Mouse (Mus musculus) MEL (cell line): ENCODE measurements around the gene Tank. TPM values are rescaled to one million over a fixed set of nuclear protein-coding genes. Genes with fewer than 3 reads are reported as not detected.

Experiments used
- DNase-seq: peaks from one replicate; pipeline ENCODE4 v3.0.0; 2011; ENCODE audit warnings: low read depth, low spot score
- H3K27ac ChIP-seq: 2 replicates; pipeline ENCODE4 v1.5.1; 2012; ENCODE audit warnings: low read depth, mild to moderate bottlenecking, control low read depth, low read length, moderate library complexity; ENCODE audit not compliant: control insufficient read depth
- H3K27me3 ChIP-seq, 2 experiments: fragments of 150-350 bp in 1 of 2; sonication (generic) in 1 of 2; 2 replicates each; pipeline ENCODE4 v1.6.1; 2012; ENCODE audit warnings: low read length in 2 of 2, mild to moderate bottlenecking in 2 of 2, improper control_type of control experiment in 1 of 2, moderate library complexity in 1 of 2; ENCODE audit not compliant: insufficient read depth in 2 of 2, control insufficient read depth in 1 of 2
- H3K36me3 ChIP-seq, 2 experiments: 2 replicates each; pipeline ENCODE4 v1.6.1; 2012 to 2014; ENCODE audit warnings: low read length in 2 of 2, improper control_type of control experiment in 1 of 2, inconsistent platforms in 1 of 2, mild to moderate bottlenecking in 1 of 2; ENCODE audit not compliant: insufficient read depth in 2 of 2, control insufficient read depth in 1 of 2
- H3K4me1 ChIP-seq, 2 experiments: fragments of 150-350 bp in 1 of 2; sonication (generic) in 1 of 2; 2 replicates each; pipeline ENCODE4 v1.6.1; 2012; ENCODE audit warnings: low read length in 2 of 2, improper control_type of control experiment in 1 of 2, mild to moderate bottlenecking in 1 of 2; ENCODE audit not compliant: insufficient read depth in 2 of 2, control insufficient read depth in 1 of 2
- H3K4me3 ChIP-seq, 2 experiments: fragments of 150-350 bp in 1 of 2; sonication (generic) in 1 of 2; 2 replicates each; pipeline ENCODE4 v1.5.1; 2012; ENCODE audit warnings: low read depth in 2 of 2, low read length in 2 of 2, mild to moderate bottlenecking in 2 of 2, moderate library complexity in 2 of 2, control low read depth in 1 of 2, improper control_type of control experiment in 1 of 2; ENCODE audit not compliant: control insufficient read depth in 1 of 2, insufficient read depth in 1 of 2
- H3K79me2 ChIP-seq: 2 replicates; pipeline ENCODE4 v1.6.1; 2012; ENCODE audit warnings: mild to moderate bottlenecking, low read length, moderate library complexity; ENCODE audit not compliant: control insufficient read depth, poor library complexity, insufficient read depth
- H3K9ac ChIP-seq: 2 replicates; pipeline ENCODE4 v1.6.1; 2012; ENCODE audit warnings: low read depth, mild to moderate bottlenecking, control low read depth, low read length, moderate library complexity; ENCODE audit not compliant: control insufficient read depth, poor library complexity, severe bottlenecking
- H3K9me3 ChIP-seq: fragments of 150-350 bp; sonication (generic); replicated peaks from 2 replicates; pipeline ENCODE4 v1.6.1; 2012; ENCODE audit warnings: mild to moderate bottlenecking, low read length, improper control_type of control experiment, moderate library complexity; ENCODE audit not compliant: insufficient read depth
- BHLHE40 ChIP-seq: IDR thresholded peaks from 2 replicates; pipeline ENCODE4 v1.6.1; 2012; ENCODE audit warnings: low read depth, mild to moderate bottlenecking, inconsistent platforms, low read length, improper control_type of control experiment, borderline replicate concordance
- CHD2 ChIP-seq: IDR thresholded peaks from 2 replicates; pipeline ENCODE4 v1.6.1; 2011; ENCODE audit warnings: low read length, improper control_type of control experiment
- CTCF ChIP-seq, 3 experiments: IDR thresholded peaks in 2 of 3; conservative IDR thresholded peaks in 1 of 3; 2 replicates each; pipeline ENCODE4 v1.5.1; 2011 to 2012; ENCODE audit warnings: low read length in 3 of 3, low read depth in 2 of 3, mild to moderate bottlenecking in 2 of 3, improper control_type of control experiment in 1 of 3, inconsistent platforms in 1 of 3, mixed read lengths in 1 of 3, moderate library complexity in 1 of 3; ENCODE audit not compliant: control insufficient read depth in 1 of 3, insufficient read depth in 1 of 3, poor library complexity in 1 of 3, severe bottlenecking in 1 of 3
- ELF1 ChIP-seq: IDR thresholded peaks from 2 replicates; pipeline ENCODE4 v1.6.1; 2014; ENCODE audit warnings: low read depth, mild to moderate bottlenecking, inconsistent platforms, low read length, improper control_type of control experiment, moderate library complexity
- EP300 ChIP-seq, 2 experiments: IDR thresholded peaks; 2 replicates each; pipeline ENCODE4 v1.6.1; 2011; ENCODE audit warnings: improper control_type of control experiment in 2 of 2, low read length in 2 of 2, low read depth in 1 of 2, mild to moderate bottlenecking in 1 of 2
- ETS1 ChIP-seq: IDR thresholded peaks from 2 replicates; pipeline ENCODE4 v1.6.1; 2012; ENCODE audit warnings: low read depth, mild to moderate bottlenecking, inconsistent platforms, low read length, improper control_type of control experiment, moderate library complexity
- GABPA ChIP-seq: IDR thresholded peaks from 2 replicates; pipeline ENCODE4 v1.6.1; 2012; ENCODE audit warnings: low read depth, mild to moderate bottlenecking, inconsistent platforms, low read length, improper control_type of control experiment, moderate library complexity
- GATA1 ChIP-seq: IDR thresholded peaks from 2 replicates; pipeline ENCODE4 v1.6.1; 2011; ENCODE audit warnings: low read depth, low read length, improper control_type of control experiment
- MAX ChIP-seq: IDR thresholded peaks from 2 replicates; pipeline ENCODE4 v1.6.1; 2011; ENCODE audit warnings: low read length, improper control_type of control experiment
- MAZ ChIP-seq: IDR thresholded peaks from 2 replicates; pipeline ENCODE4 v1.6.1; 2012; ENCODE audit warnings: low read depth, mild to moderate bottlenecking, inconsistent platforms, low read length, improper control_type of control experiment
- MEF2A ChIP-seq: IDR thresholded peaks from 2 replicates; pipeline ENCODE4 v1.6.1; 2014; ENCODE audit warnings: low read depth, mild to moderate bottlenecking, inconsistent platforms, low read length, improper control_type of control experiment; ENCODE audit not compliant: poor library complexity, insufficient replicate concordance, severe bottlenecking; ENCODE audit errors: extremely low read depth
- NELFE ChIP-seq: IDR thresholded peaks from 2 replicates; pipeline ENCODE4 v1.6.1; 2011; ENCODE audit warnings: low read depth, low read length, improper control_type of control experiment
- POLR2A ChIP-seq, 2 experiments: IDR thresholded peaks; 2 replicates each; pipeline ENCODE4 v1.6.1; 2011 to 2012; ENCODE audit warnings: low read length in 2 of 2, mild to moderate bottlenecking in 2 of 2, control low read depth in 1 of 2, improper control_type of control experiment in 1 of 2, low read depth in 1 of 2, moderate library complexity in 1 of 2; ENCODE audit not compliant: control insufficient read depth in 1 of 2, insufficient read depth in 1 of 2, poor library complexity in 1 of 2
- RAD21 ChIP-seq: IDR thresholded peaks from 2 replicates; pipeline ENCODE4 v1.6.1; 2011; ENCODE audit warnings: mild to moderate bottlenecking, low read depth, low read length, improper control_type of control experiment
- RCOR1 ChIP-seq: IDR thresholded peaks from 2 replicates; pipeline ENCODE4 v1.6.1; 2012; ENCODE audit warnings: low read depth, mild to moderate bottlenecking, inconsistent platforms, low read length, improper control_type of control experiment
- SIN3A ChIP-seq: IDR thresholded peaks from 2 replicates; pipeline ENCODE4 v1.6.1; 2012; ENCODE audit warnings: low read length, improper control_type of control experiment, inconsistent platforms
- TAL1 ChIP-seq: IDR thresholded peaks from 2 replicates; pipeline ENCODE4 v1.6.1; 2012; ENCODE audit warnings: mild to moderate bottlenecking, inconsistent platforms, low read length, moderate library complexity, mixed read lengths
- UBTF ChIP-seq: IDR thresholded peaks from 2 replicates; pipeline ENCODE4 v1.6.1; 2012; ENCODE audit warnings: low read depth, mild to moderate bottlenecking, inconsistent platforms, low read length, improper control_type of control experiment, moderate library complexity, borderline replicate concordance; ENCODE audit not compliant: insufficient read depth
- USF1 ChIP-seq: IDR thresholded peaks from 2 replicates; pipeline ENCODE4 v1.6.1; 2014; ENCODE audit warnings: low read depth, mild to moderate bottlenecking, inconsistent platforms, low read length, improper control_type of control experiment, moderate library complexity
- USF2 ChIP-seq, 2 experiments: IDR thresholded peaks; 2 replicates each; pipeline ENCODE4 v1.6.1; 2011 to 2012; ENCODE audit warnings: improper control_type of control experiment in 2 of 2, low read length in 2 of 2, borderline replicate concordance in 1 of 2, inconsistent platforms in 1 of 2, low read depth in 1 of 2, mild to moderate bottlenecking in 1 of 2; ENCODE audit not compliant: insufficient read depth in 1 of 2
- ZKSCAN1 ChIP-seq: IDR thresholded peaks from 2 replicates; pipeline ENCODE4 v1.6.1; 2012; ENCODE audit warnings: low read depth, mild to moderate bottlenecking, inconsistent platforms, low read length, improper control_type of control experiment, moderate library complexity
- ZNF384 ChIP-seq: IDR thresholded peaks from 2 replicates; pipeline ENCODE4 v1.6.1; 2012; ENCODE audit warnings: low read depth, mild to moderate bottlenecking, inconsistent platforms, low read length, improper control_type of control experiment
- polyA plus RNA-seq, 2 experiments: library from polyadenylated mRNA; stranded (reverse) in 1 of 2; unstranded in 1 of 2; fragments of >175 nt in 1 of 2; fragments of >200 nt in 1 of 2; gene quantifications; 2 replicates each; pipeline versions ENCODE4 v1.2.1 to v1.2.4; 2012; ENCODE audit warnings: low replicate concordance in 2 of 2, low read depth in 1 of 2; ENCODE audit not compliant: insufficient read length in 2 of 2, insufficient read depth in 1 of 2, missing spikeins in 1 of 2
- total RNA-seq: library from RNA; depleted of rRNA; stranded (reverse); fragments of 300-350 nt; gene quantifications from 2 replicates; pipeline ENCODE4 v1.2.3, GENCODE M21; 2012

Gene Tank
- total and polyA plus RNA-seq, 3 experiments, result 27.0 to 96.7 (median 27.4) TPM

DNA sequence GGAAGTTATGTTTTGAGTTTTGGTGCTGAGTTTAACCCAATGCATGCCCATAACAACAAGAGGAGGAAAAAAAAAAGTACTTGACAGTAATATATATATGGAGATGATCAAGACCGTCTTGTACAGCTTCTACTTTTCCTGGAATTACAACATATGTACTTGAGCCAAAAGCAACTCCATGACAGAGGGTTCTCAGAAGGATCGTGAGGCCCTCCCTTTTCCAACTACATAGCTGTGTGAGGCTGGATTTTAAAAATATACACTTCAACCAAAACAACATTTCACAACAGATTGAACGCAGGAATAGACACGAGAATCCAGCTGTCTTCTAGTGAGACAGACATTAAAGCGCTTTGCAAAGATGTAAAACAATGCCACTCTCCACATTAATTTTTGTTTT lies 26.7 kb upstream of the Tank start:
- TF ChIP-seq USF2 (IDR thresholded peaks at IDR 0.05; ENCODE audit: borderline replicate concordance in 1 of 2, insufficient read depth in 1 of 2, low read depth in 1 of 2, low read length in 2 of 2) (no peak), GATA1 (no peak), ZNF384 (no peak)
- TF ChIP-seq, all 39 proteins: peak for 0
- no peaks in the 10 kb centered on the region; a peak in 1 of 4 replicates for H3K27me3 ChIP-seq
- H3K79me2 ChIP-seq, result no peaks in the 10 kb centered on the region
- DNase-seq, result no peak
- H3K4me1 ChIP-seq, result no peaks in the 10 kb centered on the region
- no peak overlapping the region for H3K4me3 ChIP-seq
- H3K9me3 ChIP-seq, result no peaks in the 10 kb centered on the region
- H3K9ac ChIP-seq, result no peak overlapping the region
- no peak overlapping the region for H3K27ac ChIP-seq
- H3K36me3 ChIP-seq, result no peaks in the 10 kb centered on the region

DNA sequence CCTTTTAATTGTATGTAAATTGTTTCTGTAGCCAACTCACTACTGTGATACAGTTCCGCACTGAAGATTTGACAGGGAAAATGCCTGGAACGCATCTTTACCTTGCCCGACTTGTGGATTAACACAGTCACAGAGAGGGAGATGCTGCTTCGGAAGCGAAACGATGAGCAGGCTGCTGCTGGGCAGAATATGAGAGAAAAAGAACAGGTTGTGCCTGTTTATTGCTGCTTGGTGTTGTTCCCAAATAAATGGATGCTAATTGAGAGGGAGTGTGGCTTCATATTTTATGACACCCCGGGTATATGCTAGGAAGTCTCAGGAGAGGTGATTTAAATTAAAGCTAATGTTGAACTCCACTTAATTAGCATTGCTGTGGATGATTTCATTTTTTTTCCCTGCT lies 23.0 kb upstream of the Tank start:
- H3K36me3 ChIP-seq, result no peaks in the 10 kb centered on the region
- H3K4me3 ChIP-seq, result no peak overlapping the region
- TF ChIP-seq RAD21 (no peak), NELFE (no peak)
- H3K27ac ChIP-seq, result no peak overlapping the region
- H3K79me2 ChIP-seq, result no peaks in the 10 kb centered on the region
- no peak for DNase-seq
- H3K9me3 ChIP-seq, result no peaks in the 10 kb centered on the region
- H3K27me3 ChIP-seq, result no peaks in the 10 kb centered on the region; a peak in 1 of 4 replicates
- H3K9ac ChIP-seq, result no peak overlapping the region
- H3K4me1 ChIP-seq, result no peaks in the 10 kb centered on the region

DNA sequence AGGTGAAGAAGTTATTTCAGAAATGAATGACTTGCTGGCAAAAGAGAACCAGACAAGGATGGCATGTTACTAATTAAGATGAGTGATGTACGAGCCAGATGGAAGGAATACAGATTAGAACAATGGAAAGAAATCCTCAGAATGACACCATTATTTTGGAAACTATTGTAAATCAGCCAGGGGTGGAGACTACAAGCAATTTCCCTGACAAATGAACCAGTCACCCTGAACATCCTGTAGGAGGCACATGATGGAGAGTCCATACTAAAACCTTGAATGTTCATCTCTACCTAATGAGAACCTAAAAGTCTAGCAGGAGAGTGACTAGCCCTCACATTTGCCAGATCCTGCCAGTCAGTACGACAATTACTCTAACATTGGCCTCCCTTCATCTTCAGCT lies 22.6 kb upstream of the Tank start:
- TF ChIP-seq GABPA (no peak), EP300 (IDR thresholded peaks at IDR 0.05; ENCODE audit: low read depth in 1 of 2, low read length in 2 of 2) (no peak), MAX (no peak), RCOR1 (no peak), TAL1 (no peak), NELFE (no peak), ZKSCAN1 (no peak), USF1 (no peak), SIN3A (no peak), ELF1 (no peak), BHLHE40 (no peak), GATA1 (no peak), CTCF (IDR thresholded peaks at IDR 0.05 in 2 of 3, conservative IDR thresholded peaks at IDR 0.05 in 1 of 3; ENCODE audit: control insufficient read depth in 1 of 3, insufficient read depth in 1 of 3, low read depth in 2 of 3, low read length in 3 of 3, poor library complexity in 1 of 3, severe bottlenecking in 1 of 3) (no peak), ETS1 (no peak), UBTF (no peak), POLR2A (IDR thresholded peaks at IDR 0.05; ENCODE audit: control insufficient read depth in 1 of 2, insufficient read depth in 1 of 2, low read depth in 1 of 2, low read length in 2 of 2, poor library complexity in 1 of 2) (no peak), MAZ (no peak), MEF2A (no peak), CHD2 (no peak)
- Histone ChIP-seq H3K9ac (no peak overlapping the region), H3K9me3 (no peaks in the 10 kb centered on the region), H3K4me3 (no peak overlapping the region), H3K27me3 (no peaks in the 10 kb centered on the region; a peak in 1 of 4 replicates), H3K79me2 (no peaks in the 10 kb centered on the region), H3K4me1 (no peaks in the 10 kb centered on the region), H3K27ac (no peak overlapping the region), H3K36me3 (no peaks in the 10 kb centered on the region)
- no peak for DNase-seq
